Mouse (Mus musculus) layer of hippocampus, postnatal 36 days (tissue): ENCODE measurements at regions not wholly inside any gene's neighbourhood (a gene's known extent, or its start where the extent isn't known, plus 50 kb on each side); places are given as distances from the start of the nearest gene placed in this dataset.

Source experiments
- DNase-seq, 2 experiments: peaks; one replicate each; pipeline ENCODE4 v3.0.0; 2022

DNA sequence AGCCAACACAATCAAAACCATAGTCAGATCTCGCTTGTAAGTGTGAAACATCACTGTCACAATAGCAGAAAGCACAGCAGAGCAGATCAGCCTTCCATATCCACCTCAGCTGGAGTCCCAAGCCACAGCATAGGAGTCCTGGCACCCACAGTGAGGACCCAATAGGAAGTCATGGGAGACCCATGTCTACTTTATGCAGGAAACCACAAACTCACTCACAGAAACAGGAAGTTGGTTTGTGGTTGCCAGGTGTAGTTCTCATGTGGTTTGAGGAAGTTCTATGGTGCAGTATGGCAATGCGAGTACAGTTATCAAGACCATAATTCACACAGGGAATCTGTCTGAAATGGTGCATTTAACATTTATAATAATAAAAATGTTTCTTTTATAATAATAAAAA, 77.6 kb upstream of the Kctd3 start:
- DNase-seq: no peak

DNA sequence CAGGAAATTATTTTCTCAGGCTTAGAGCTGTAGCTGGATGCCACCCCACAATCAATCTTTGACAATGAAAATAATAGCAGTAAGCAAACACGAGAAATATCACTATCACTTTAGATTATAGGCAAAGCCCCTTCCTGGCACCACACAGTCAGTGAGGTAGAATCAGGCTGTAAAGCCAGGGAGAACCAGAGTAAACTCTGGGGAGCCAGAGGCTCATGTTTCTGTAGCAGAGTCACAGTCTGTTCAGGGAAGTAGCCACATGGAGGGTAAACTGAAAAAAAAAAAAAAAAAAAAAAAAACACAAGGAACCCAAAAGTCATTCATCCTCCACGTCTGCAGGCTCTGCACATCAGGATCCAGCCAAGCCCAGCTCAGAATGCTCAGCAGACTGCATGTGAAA, 73.6 kb upstream of the Kctd3 start:
- DNase-seq: no peak

DNA sequence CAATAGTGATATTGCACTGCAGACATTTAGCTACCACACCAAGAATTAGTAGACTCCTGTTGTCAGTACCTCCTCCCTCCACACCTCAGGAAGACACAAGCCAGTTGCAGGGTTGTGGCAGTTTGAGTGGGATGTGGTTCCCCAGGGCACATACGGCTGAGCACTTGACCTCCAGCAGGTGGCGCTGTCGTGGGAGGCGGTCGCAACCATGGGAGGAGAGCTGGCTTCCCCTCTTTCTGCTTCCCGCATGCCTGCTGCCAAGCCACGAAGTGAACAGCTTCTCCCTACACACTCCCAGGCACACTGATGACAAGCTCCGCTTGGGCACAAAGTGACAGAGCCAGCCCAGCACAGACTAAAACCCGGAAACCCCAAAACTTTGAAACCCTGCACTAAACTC, 73.2 kb upstream of the Kctd3 start:
- peak; percentile 38 to 41 for DNase-seq

DNA sequence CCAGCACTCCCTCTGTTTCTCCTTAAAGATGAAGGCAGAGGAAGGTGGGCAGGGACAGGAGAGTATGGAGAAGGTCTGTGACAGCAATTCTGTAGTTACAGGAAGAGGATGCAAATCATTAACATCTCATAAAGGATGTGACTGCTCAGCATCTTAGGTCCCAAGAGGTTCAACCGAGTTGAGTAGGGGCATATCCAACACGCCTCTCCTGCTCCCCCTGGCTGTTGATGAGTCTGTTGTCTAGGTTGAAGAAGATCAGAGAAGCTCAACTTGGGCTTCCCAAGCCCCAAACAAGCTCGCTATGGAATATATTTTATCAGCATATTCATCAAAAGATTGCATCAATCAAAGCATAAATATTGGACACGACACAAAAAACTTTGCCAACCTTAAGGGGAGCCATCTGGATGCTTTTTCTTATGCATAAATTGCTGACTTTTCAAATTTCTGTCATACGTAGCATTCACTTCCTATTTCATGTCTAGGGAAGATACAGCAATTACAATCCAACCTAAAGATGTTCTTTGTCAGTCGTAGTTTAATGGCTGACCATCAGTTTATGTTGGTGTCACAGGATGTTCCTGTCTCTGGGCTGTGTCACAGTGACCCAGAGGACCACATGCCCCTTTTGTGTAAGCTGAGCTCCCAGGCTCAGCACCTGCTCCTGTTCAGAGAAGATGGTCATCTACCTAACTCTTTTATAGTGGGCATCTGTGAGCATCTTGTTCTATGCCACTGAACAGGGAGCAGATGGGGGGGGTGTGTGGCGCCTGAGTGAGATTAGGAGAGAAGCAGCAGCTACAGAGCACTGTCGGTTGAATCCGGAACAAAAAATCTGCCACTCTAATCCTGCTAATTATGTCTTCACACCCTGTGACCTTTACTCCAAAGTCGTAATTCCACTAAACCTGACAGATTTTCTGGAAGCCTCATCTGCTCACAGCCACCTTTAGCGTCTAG, 72.1 kb upstream of the Kctd3 start:
- DNase-seq: no peak

DNA sequence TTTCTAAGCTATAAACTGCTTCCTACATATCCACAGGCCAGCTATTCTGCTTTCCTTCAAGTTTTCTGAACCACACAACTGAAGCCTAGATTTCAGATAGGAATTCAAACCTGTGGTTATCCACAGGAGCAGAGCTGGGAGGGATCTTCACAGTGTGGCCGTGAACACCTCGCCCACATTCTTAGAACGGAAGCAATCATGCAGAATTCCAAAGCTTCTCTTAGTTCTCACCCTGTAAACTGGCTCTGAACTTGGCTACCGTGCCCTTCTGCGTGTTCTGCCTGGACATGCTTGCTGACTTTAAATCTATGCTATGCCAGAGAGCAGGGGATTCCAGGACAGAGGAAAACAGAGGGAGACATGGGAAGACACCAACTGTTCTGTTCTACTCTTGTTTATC, 70.2 kb upstream of the Kctd3 start:
- DNase-seq: no peak

DNA sequence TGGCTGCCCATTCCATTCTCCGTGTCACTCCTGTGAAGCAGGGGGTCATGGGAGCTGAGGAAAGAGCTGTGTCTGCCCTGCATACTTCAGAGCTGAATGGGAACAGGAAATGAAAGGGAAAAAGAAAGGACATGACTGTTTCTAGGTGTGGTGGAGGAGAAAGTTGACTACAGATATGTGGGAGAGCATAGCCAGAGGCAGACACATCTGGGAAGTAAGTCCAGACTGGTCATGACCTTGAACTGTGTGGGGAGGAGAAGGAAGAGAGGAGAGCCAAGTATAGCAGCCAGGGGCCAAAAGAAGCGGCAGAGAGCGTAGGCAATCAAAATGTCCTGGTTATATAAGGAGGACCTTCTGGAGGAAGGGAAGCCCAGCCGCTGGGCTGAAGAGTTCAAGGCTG, 68.6 kb upstream of the Kctd3 start:
- DNase-seq: no peak

DNA sequence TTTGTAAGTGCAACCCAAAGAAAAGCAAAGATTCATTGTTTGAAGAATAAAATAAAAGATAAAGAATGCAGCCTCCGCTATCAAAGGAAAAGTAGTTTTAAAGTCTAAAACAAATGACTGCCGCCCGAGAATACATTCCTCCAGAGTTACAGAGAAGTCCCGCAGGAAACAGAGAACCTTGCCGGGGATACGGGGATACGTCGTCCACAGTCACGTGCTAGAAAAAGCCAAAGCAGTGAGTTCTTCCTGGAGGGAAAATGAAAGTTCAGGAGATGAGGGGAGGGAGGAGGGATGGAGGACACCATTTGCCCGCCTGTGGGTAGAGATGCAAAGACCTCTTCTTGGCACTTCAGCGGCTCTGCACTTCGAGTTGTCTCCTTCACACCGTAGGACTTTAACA, 68.0 kb upstream of the Kctd3 start:
- no peak for DNase-seq

DNA sequence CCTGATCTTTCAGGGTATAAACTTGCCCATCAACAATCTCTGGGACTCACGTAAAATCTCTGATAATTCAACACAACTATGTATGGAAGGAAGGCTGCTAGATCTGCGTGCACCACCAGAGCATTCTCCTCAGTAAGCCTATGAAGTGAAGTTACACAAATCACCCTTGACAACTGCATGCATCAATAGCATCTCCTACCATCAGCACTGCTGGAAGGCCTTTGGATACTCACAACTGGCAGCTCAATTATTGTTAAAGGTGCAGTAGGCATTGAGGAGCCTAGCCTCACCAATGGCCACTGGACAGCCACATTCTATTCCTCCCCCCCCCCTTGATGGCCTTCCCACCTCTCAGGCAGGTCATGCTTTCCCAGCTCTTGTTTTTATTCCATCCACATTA, 64.9 kb upstream of the Kctd3 start:
- DNase-seq: no peak

DNA sequence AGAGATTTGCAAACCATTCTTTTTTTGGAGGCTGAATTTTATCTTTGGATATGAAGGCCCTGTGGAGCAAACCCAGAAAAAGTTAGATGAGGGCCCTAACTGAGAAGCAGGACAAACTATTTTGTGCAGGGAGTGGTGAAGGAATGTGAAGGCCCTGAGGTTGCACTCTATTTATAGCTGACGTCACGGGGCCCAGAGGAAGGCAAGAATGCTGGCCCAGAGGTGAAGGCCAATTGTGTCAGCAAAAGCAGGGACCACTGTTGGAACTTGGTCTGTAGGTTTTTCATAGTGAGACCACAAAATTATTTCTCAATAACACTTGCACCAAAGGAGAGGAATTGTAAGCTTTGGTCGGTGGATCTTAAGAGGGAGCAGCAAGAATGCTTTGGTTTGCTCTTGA, 60.6 kb upstream of the Kctd3 start:
- no peak for DNase-seq

DNA sequence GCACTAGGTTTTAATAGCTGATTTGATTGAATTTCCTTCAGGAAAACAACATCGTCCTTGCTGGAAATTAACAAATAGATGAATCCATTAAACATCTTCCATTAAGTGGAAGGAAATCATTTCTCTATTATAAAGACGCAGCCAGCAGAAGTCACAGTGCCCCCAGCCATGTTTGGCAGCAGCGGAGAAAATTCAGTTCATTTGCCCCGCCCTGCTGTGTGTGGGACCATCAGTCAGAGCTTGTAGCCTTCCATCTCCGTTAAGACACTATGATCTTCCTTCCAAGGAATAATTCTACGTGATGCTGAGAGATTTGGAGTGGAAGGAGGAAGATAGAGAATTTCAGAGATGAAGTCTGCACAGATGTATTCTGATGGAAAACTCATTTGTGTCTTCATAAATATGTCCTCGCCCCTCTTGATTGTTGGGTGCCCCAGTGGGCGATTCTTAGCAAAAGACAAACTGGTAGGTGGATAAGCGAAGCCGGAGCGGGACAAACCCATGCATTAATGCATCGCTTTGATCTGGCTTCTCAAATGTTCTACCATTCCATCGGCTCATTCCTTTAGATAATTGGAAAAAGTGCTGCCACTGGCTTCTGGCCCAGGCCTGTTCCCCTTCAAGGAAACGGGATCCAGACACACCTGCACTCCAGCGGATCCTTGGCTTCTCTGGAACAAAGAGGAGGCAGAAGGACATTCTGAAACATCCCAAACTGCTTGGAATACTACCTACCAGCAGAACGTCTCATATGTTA, 59.7 kb upstream of the Kctd3 start:
- no peak for DNase-seq

DNA sequence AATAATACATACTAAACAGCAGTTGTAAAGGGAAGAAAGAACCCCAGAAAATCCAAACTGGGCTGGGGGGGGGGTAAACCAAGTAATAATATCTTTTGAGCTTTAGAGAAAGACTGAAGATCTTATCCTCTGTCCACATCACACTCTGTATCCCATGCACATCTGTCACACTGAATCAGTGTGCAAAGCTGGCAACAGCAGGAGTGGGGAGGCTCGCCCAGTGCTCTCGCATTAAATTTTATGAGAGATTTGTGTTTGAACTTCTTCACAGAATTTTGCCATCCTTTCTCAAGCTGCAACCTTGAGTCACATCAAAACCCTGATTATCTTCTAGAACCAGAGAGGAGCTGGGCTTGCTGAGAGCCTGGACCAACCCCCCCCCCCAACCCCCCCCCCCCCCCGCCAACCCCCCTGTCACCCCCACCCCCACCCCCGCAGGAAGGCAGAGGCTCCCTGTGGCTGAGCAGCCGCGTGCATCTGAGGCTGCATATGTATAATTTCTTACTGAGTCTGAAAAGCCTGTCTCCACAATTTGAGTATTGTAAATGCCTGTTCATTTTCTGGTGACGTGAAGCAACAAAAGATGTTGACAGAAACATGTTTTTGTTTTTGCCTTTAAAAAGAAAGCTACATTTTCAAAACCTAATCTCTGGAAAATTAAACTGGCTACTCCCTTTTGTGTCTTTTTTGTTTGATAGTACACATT, 59.0 kb upstream of the Kctd3 start:
- no peak for DNase-seq

DNA sequence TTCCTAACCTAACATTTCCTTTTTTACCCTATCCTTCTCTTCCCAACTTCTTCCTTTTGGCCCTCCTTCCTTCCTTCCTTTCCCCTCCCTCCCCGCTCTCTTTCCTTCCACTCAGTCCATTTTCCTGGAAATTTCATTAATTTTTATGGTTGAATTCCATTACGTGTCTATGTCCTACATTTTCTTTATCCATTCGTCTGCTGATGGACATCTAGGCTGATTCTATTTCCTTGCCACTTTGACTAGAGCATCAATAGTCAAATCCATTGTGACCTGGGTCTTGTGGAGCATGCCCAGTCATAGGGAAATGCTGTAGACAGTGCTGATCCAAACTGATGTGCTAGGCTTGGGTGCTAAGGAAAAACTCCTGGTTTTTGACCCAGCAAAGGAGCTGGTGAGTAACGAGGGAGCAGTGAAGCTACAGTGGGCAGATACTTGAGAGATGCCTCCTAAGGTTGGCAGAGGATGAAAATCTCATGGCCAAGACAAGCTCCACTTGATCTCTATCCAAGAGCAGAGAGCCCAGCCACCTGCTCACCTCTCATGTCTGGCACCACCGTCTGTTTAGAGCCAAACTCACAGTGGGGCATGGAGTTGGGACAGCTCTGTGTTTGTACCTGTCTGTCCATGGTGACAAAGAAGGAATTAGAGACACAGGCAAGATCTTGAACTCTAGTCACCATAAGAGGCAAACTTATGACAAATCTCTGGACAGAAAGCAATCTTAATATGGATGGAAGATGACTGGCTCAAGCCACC, 57.7 kb upstream of the Kctd3 start:
- no peak for DNase-seq

DNA sequence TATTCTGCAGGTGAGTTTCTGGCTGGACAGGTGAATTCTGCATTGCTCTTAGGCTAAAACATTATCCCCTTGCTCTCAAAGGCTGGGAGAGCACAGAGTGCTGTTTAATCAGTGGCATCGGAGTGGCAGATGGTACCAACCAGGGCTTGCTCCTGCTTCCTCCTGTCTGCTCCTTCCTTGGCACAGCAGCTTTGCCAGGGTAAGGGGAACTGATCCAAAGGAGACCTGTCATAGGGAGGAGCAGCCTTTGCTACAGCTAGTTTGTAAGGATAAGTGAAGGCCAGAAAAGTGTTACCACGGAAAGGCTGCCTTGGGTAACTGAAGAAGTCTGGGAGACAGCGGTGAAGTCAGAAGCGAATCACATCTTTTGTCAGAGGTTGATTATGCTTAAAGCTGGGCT, 57.0 kb upstream of the Kctd3 start:
- no peak for DNase-seq

DNA sequence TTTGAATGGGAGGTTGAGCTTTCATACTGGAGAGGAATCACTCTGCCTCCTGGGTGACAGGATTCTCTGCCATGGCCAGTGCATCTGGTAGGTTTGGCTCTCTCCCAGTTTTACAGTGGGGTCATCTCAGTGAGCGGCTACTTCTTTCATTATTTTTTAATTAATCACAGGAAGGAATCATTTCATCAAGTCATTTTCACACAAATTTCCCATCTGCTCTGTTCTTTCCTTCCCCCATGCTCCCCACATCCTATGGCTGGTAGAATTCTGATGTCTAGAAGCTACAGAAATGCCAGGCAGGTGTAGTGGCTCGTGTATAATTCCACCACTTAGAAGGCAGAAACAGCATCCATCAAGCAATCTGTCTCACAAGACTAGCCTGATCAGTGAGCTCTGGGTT, 56.1 kb upstream of the Kctd3 start:
- no peak for DNase-seq

DNA sequence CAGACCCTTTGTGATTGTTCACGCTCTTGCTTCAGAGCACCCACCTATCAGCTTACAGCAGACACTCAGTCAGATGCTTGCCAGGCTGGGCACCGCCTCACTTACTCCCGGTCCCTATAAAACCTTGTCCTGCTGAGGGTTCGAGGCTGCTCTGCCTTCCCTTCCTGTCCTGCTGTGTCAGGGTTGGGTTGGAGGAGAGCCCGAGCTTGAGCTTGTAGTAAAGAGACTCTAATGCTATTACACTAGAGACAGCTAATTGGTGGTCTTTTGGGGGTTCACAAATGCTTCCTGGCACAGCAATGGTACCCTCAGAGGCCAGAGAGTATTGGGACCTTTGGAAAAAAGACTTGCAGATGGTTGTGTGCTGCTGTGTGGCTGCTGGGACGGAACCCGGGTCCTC, 55.6 kb upstream of the Kctd3 start:
- no peak for DNase-seq
